Mouse (Mus musculus): Measurements from ENCODE around the gene Ccdc186.

Ccdc186 gene

GRCm38 (mm10) chr19:56821798-56822447, at the start of gene Ccdc186:
TSS of gene Ccdc186 (minus strand) at chr19:56822190.
- in situ Hi-C loops (cut with MboI, MseI), result no loop called here

GRCm38 (mm10) chr19:56867701-56868100, 45.7 kb upstream of the Ccdc186 start:
- in situ Hi-C loops (cut with MboI, MseI), result no loop called here

- in situ Hi-C loops (cut with MboI, MseI), result no loop called here
These were observed 34.5 kb upstream of the Ccdc186 start for GRCm38 (mm10) chr19:56856455-56856854.

GRCm38 (mm10) chr19:56852590-56852989, 30.6 kb upstream of the Ccdc186 start:
- in situ Hi-C loops (cut with MboI, MseI), result no loop called here

GRCm38 (mm10) chr19:56842974-56843373, 21.0 kb upstream of the Ccdc186 start:
- in situ Hi-C loops (cut with MboI, MseI), result no loop called here

GRCm38 (mm10) chr19:56838942-56839706, 17.1 kb upstream of the Ccdc186 start:
- in situ Hi-C loops (cut with MboI, MseI), result no loop called here

GRCm38 (mm10) chr19:56835340-56835739, 13.3 kb upstream of the Ccdc186 start:
- in situ Hi-C loops (cut with MboI, MseI), result no loop called here

- in situ Hi-C loops (cut with MboI, MseI), result no loop called here
These were observed 8.2 kb upstream of the Ccdc186 start for GRCm38 (mm10) chr19:56830163-56830562.

- in situ Hi-C loops (cut with MboI, MseI), result no loop called here
These were observed 7.3 kb upstream of the Ccdc186 start for GRCm38 (mm10) chr19:56829267-56829666.

- in situ Hi-C loops (cut with MboI, MseI), result no loop called here
These were observed 6.3 kb upstream of the Ccdc186 start for GRCm38 (mm10) chr19:56828305-56828704.

- in situ Hi-C loops (cut with MboI, MseI), result no loop called here
These were observed 4.1 kb upstream of the Ccdc186 start, which contains the start of gene Tdrd1 for GRCm38 (mm10) chr19:56826047-56826631. TSS of gene Tdrd1 (plus strand) at chr19:56826209.

GRCm38 (mm10) chr19:56822448-56822836, 452 bp upstream of the Ccdc186 start:
- in situ Hi-C loops (cut with MboI, MseI), result no loop called here

- in situ Hi-C loops (cut with MboI, MseI), result no loop called here
These were observed 771 bp downstream of the Ccdc186 start for GRCm38 (mm10) chr19:56821040-56821797.

- in situ Hi-C loops (cut with MboI, MseI), result no loop called here
These were observed 4.0 kb downstream of the Ccdc186 start for GRCm38 (mm10) chr19:56817851-56818526.

- in situ Hi-C loops (cut with MboI, MseI), result no loop called here
These were observed 8.6 kb downstream of the Ccdc186 start for GRCm38 (mm10) chr19:56813360-56813759.

- in situ Hi-C loops (cut with MboI, MseI), result no loop called here
These were observed 10.4 kb downstream of the Ccdc186 start for GRCm38 (mm10) chr19:56811590-56811989.

- in situ Hi-C loops (cut with MboI, MseI), result no loop called here
These were observed 11.3 kb downstream of the Ccdc186 start for GRCm38 (mm10) chr19:56810641-56811146.

- in situ Hi-C loops (cut with MboI, MseI), result no loop called here
These were observed 13.2 kb downstream of the Ccdc186 start for GRCm38 (mm10) chr19:56808771-56809170.

- in situ Hi-C loops (cut with MboI, MseI), result no loop called here
These were observed 14.9 kb downstream of the Ccdc186 start for GRCm38 (mm10) chr19:56807122-56807521.

GRCm38 (mm10) chr19:56805366-56805765, 16.6 kb downstream of the Ccdc186 start:
- in situ Hi-C loops (cut with MboI, MseI), result no loop called here

- in situ Hi-C loops (cut with MboI, MseI), result no loop called here
These were observed 19.6 kb downstream of the Ccdc186 start for GRCm38 (mm10) chr19:56802352-56802746.

Data from T-helper 1 cell (primary cell).